Mouse (Mus musculus) heart, postnatal 36 days (tissue): Measurements from ENCODE around the gene Borcs7. TPM values are rescaled to one million over a fixed set of nuclear protein-coding genes. Genes with fewer than 3 reads are reported as not detected.
A peak's percentile ranks its signal among the peaks of the same experiment; 100 is the strongest.

Source experiments
- DNase-seq, 2 experiments: peaks; one replicate each; pipeline ENCODE4 v3.0.0; 2021 to 2022
- intact Hi-C: fragments of 180-260 bp; cut with DNase I; formaldehyde crosslinking; loops from one replicate; pipeline ENCODE4 v1.15.1; 2025
- total RNA-seq, 2 experiments: library from RNA; stranded (reverse); gene quantifications; 2 replicates each; pipeline ENCODE4 v1.2.3; 2021

The Borcs7 gene
- 1 to 10 TPM; 9.3 to 9.5 TPM for total RNA-seq

DNA sequence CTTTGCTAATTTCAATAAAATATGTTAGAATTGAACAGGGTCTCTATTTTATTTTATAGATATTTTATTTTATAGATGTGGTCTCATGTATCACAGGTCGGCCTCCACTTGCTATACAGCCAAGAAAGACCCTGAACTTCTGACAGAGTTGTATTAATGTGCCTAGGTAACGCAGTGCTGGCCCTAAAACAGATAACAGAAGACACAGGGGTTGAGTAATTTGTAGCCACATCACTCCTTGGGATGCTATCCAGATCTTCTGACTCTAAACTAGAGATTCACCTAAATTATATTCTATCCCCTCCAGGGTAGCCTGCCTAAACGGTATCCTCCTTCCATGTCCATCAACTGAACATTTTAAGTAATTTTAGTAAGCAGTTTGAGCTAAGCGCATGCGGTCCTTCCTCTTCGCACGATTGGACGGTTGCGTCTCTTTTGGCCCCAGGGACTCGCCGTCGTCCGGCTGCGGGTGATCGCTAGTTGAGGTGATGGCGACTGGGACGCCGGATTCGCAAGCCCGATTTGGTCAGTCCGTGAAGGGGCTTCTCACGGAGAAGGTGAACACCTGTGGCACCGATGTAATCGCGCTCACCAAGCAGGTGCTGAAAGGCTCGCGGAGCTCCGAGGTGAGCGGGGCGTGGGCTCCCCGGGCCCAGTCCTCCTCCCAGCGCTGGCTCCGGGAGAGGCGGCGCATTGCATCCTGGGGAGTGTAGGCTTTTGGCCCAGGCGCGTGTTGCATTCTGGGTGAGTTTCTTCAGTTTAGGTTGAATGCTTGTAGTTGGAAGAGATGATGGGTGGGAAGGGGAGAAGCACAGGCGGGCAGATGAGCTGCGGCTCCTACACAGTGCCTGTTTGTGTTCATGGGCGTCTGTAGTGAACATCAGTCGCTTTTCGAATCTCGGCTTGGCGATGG is at the start of gene Borcs7:
Gene Borcs7 (plus strand): TSS at position 447 of the 913 bp plus-strand sequence.
- intact Hi-C loops: loop anchor here (2.0 kb wide), 1 partner anchor 17 kb away; the partner anchor contains the start of gene As3mt
- DNase-seq: peak; percentile 89 to 93

- DNase-seq: no peak
- intact Hi-C loops: loop anchor here (2.0 kb wide), 1 partner anchor 16 kb away; no protein-coding TSS in a partner anchor
These were observed 48.9 kb upstream of the Borcs7 start for GRCm38 (mm10) chr19:46640780-46641179.

- intact Hi-C loops: loop anchor here (2.0 kb wide), 1 partner anchor 17 kb away; no protein-coding TSS in a partner anchor
- peak; percentile 72 to 79 for DNase-seq
These were observed 48.2 kb upstream of the Borcs7 start for GRCm38 (mm10) chr19:46641420-46642085.

DNA sequence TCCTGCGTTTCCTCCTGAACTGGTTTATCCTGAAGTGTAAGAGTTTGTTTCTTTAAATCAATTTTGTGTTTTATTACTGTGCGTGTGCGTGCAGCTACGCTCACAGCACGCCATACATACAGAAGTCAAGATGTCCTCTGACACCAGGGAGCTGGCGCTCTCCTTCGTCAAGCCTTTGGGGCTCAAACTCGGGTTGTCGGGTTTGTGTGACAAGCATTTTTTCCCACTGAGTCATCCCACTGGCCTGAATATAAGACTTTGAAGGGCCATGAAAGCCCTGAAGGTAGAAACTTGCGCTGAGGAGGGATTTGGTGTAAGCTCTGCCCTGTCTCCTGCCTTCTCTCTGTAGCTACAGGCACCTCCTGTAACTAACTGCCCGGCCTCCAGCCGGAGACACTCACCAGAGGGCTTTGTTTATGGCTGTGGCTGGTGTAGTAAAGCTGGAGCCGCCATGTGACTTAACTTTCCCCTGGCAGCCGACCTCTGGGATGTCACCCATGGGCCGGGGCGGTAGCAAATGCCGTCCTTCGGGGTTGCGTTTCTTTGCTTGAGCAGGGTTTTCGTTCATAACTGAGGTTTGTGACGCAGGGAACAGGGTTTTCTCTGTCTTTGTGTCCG is 47.5 kb upstream of the Borcs7 start:
- DNase-seq: peak; percentile 21 to 44
- intact Hi-C loops: no loop called here

- DNase-seq: no peak
- intact Hi-C loops: no loop called here
These were observed 46.5 kb upstream of the Borcs7 start for GRCm38 (mm10) chr19:46643236-46643635.

DNA sequence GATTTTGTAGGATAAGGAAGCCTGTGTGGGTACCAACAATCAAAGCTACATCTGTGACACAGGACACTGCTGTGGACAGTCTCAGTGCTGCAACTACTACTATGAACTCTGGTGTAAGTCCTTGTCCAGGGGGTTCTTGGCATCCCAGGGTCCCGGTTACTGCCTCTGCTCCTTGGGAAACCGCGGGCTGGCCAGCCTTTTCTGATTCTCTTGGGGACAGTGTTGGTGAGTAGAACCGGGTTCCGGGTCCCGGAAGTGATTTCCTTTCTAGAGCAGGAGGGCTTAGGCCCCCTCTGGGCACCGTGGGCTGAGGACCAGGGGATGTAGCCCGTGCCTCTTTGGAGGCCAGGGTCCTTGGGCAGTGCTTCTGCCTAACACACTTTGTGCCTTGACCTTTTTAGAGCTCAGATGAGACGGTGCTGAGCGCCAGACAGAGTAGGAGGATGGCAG is 45.3 kb upstream of the Borcs7 start:
- DNase-seq: no peak
- intact Hi-C loops: loop anchor here (2.0 kb wide), 1 partner anchor 46 kb away; the partner anchor contains the start of gene Wbp1l

- intact Hi-C loops: loop anchor here (1.0 to 2.0 kb wide), 2 partner anchors 22 to 46 kb away; partner anchors contain the start of gene Wbp1l
These were observed 44.7 kb upstream of the Borcs7 start for GRCm38 (mm10) chr19:46644793-46645602.

DNA sequence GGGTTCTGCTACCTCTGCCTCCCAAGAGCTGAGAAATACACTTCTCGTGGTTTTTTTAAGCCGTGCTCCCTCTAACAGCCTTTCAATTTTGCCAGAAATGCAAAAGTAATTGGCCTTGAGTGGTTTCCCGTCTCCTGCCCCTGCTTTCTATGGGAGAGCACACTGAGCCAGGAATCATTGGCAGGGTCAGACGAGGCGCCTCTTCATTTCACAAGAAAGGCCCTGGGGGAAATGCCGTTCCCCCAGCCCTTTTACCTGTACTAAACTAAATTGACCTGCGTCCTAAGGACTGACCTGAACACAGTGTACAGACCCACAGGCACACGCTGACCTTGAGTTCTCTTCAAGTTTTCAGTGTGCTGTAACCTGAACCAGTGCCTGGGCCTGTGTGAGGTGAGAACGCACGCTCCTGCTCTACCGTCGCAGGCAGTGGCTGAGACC is 43.6 kb upstream of the Borcs7 start:
- intact Hi-C loops: no loop called here
- peak in 1 of 2 experiments; percentile 27 for DNase-seq

More at GRCm38 (mm10) chr19:46644793-46645602, 44.7 kb upstream of the Borcs7 start:
- peak; percentile 58 to 73 for DNase-seq

DNA sequence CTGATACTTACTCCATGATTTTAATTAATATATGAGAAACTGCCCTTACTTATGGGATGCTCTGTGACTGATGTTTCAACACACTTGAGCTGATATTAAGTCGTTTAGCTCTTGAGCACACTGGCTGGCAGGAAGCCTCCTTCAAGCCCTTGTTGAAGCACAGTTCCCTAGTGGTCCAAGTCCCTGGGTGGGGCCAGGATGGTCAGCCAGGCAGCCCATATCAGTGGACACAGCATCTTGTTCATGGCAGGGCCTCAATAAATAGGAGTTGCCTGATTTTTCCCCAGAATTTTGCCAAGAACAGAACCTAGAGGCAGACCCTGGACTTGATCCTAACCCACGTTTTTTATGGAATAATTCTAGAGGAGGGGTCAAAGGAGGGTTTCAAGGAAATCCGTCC is 42.5 kb upstream of the Borcs7 start:
- intact Hi-C loops: no loop called here
- peak; percentile 50 to 52 for DNase-seq

- no peak for DNase-seq
- intact Hi-C loops: no loop called here
These were observed 41.9 kb upstream of the Borcs7 start for GRCm38 (mm10) chr19:46647850-46648249.

DNA sequence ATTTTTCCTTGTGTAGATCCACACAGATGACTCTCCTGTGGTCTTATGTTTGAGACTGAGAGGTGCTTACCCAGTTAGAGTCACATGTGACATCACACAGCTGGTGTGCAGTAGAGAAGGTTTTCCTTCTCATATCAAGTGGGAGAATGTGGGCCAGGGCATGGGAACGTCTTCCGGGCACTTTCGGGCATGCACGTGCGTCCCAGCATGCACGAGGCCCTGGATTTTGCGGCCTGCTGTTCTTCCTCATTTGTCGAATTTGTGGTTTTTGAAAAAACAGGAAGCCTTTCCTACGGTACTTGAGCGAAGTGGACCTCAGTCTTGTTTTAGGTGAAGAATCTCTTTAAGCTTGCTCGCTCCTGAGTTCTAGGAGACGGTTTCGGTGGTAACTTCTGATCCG is 41.1 kb upstream of the Borcs7 start:
- no peak for DNase-seq
- intact Hi-C loops: no loop called here

GRCm38 (mm10) chr19:46653188-46653587 is 36.5 kb upstream of the Borcs7 start:
- intact Hi-C loops: no loop called here

GRCm38 (mm10) chr19:46653616-46654235 is 36.0 kb upstream of the Borcs7 start:
- DNase-seq: no peak
- intact Hi-C loops: no loop called here

More at GRCm38 (mm10) chr19:46653188-46653587, 36.5 kb upstream of the Borcs7 start:
- DNase-seq: no peak

- DNase-seq: no peak
- intact Hi-C loops: no loop called here
These were observed 34.1 kb upstream of the Borcs7 start for GRCm38 (mm10) chr19:46655626-46656025.

GRCm38 (mm10) chr19:46656151-46656840 is 33.4 kb upstream of the Borcs7 start:
- intact Hi-C loops: no loop called here
- DNase-seq: no peak

DNA sequence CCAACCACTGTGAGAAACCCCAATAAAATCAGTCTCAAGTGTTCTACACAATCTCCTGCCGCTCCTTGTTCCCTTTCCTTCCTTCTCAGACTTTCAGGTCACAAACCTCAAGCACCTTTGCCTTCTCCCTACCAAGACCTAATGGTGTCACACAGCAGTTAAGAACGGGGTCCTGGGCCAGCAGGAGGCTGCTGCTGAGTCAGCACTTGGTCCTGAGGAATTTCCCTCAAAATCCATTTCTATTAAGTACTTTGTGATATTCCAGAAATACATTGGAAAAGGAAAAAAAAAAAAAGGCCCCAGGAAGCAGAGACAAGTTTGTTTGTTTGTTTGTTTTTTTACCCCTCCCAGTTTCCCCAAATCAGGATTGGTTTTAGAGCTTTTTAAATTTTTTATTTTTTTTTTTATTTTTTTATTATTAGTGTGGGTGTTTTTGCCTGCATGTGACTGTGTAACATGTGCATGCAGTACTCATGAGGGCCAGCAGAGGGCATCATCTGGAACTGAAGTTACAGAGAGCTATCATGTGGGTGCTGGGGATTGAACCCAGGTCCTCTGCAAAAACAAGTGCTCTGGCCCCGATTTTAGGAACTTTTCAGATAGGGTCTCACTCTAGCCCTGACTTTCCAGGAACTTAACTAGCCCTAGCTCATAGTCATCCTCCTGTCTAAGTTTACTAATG is 32.2 kb upstream of the Borcs7 start:
- intact Hi-C loops: no loop called here
- peak in 1 of 2 experiments; percentile 40 for DNase-seq

GRCm38 (mm10) chr19:46658348-46658747 is 31.4 kb upstream of the Borcs7 start:
- no peak for DNase-seq
- intact Hi-C loops: no loop called here

DNA sequence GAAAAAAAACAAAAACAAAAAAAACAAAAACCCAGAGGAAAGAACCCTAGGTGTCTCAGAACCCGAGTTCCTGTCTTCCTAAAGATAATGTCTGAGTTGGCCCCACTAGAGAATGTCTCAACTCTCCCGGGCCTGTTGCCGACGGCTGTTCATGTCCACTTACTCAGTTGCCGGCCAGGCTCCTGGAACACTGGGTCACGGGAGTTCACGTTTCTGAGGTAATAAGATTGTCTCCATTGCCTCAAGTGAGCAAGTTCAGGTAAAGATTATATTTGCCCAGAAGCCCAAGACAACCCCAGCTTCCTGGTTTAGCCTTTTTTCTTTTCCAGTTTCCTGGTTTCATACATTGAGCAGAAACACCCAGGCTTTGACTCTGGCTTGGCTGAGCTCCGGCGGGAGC is 30.9 kb upstream of the Borcs7 start:
- DNase-seq: peak in 1 of 2 experiments; percentile 6

More for the DNA sequence above, 30.9 kb upstream of the Borcs7 start:
- intact Hi-C loops: no loop called here
